21 mouse cellular contexts compared by ENCODE assay signal in the genomic region with DNA sequence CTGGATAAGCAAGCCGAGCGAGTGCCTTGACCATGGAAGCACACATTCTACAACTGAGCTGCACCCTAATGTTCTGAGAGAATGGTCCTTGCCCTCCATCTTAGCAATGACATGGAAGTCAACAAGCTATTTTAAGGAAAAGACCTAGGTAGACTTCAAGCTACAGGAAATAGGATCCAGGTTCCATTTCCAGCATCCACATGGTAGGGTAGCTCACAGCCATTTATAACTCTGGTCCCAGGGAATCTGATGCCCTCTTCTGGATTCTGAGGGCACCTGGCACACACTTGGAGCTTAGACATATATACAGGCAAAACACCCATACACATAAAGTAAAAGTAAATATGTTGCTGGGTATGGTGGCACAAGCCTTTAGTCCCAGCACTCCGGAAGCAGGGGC. TPM values are rescaled to one million over a fixed set of nuclear protein-coding genes. Genes with fewer than 3 reads are reported as not detected.
"Had no signal": no experiment of that assay in that cellular context is flagged by ENCODE, and none has a peak within 500 bp of the region (broad histone marks: within the 10 kb centered on the region; RNA-seq: fewer than 3 reads in every experiment).

No protein-coding gene starts in this region.

- H3K27ac ChIP-seq: liver, embryonic 15.5 days; lung, embryonic 15.5 days; macrophage; neural tube, embryonic 13.5 days; neural tube, embryonic 15.5 days; stomach, embryonic 15.5 days had no signal

- DNase-seq: liver, postnatal 0 days; lung, adult 2 months; lung, postnatal 14 days; lung, postnatal 36 days; midbrain, embryonic 14.5 days; retina, postnatal 1 day; right cerebral cortex, adult 18-20 months; right cerebral cortex, postnatal 25 days; right cerebral cortex, postnatal 4 days; thymus, adult 18-20 months; thymus, postnatal 14 days; thymus, postnatal 36 days had no signal

- H3K4me3 ChIP-seq: liver, embryonic 15.5 days; lung, embryonic 15.5 days; megakaryocyte, embryonic 14.5 days; myocyte; neural tube, embryonic 13.5 days; neural tube, embryonic 15.5 days; stomach, embryonic 15.5 days had no signal

RNA-seq across cellular contexts. Expression of a gene that starts 15.1 kb away (rescaled TPM):
- total RNA-seq: megakaryocyte progenitor cell, adult 5-6 weeks had no signal
